Mouse (Mus musculus) G1E (cell line): ENCODE data around the gene Nlrp3. TPM values are rescaled to one million over a fixed set of nuclear protein-coding genes. Genes with fewer than 3 reads are reported as not detected.

ENCODE experiments used
- ATAC-seq: 2 replicates; pipeline ENCODE4 v1.8.0; 2016; ENCODE audit warnings: mild to moderate bottlenecking; ENCODE audit not compliant: insufficient number of reproducible peaks, poor library complexity, low FRiP score, severe bottlenecking; ENCODE audit errors: extremely low read depth
- DNase-seq: peaks from one replicate; pipeline ENCODE4 v3.0.0; 2012; ENCODE audit warnings: low spot score
- H3K27me3 ChIP-seq: 2 replicates; pipeline ENCODE4 v1.6.1; 2012; ENCODE audit warnings: mild to moderate bottlenecking, low read length, inconsistent platforms; ENCODE audit not compliant: insufficient read depth
- H3K36me3 ChIP-seq: replicated peaks from 2 replicates; pipeline ENCODE3; 2012; ENCODE audit warnings: mild to moderate bottlenecking, inconsistent platforms
- H3K4me1 ChIP-seq: 2 replicates; pipeline ENCODE4 v1.6.1; 2012; ENCODE audit warnings: low read depth, low read length, inconsistent platforms, mixed read lengths; ENCODE audit not compliant: insufficient read depth
- H3K4me3 ChIP-seq: 2 replicates; pipeline ENCODE4 v1.5.1; 2012; ENCODE audit warnings: low read depth, mild to moderate bottlenecking, inconsistent platforms, low read length, moderate library complexity, mixed read lengths
- H3K9me3 ChIP-seq: replicated peaks from 2 replicates; pipeline ENCODE4 v1.6.1; 2012; ENCODE audit warnings: inconsistent platforms
- CTCF ChIP-seq: IDR thresholded peaks from 2 replicates; pipeline ENCODE4 v1.5.1; 2012; ENCODE audit warnings: low read depth, low read length, inconsistent platforms, mixed read lengths
- GATA1 ChIP-seq: IDR thresholded peaks from 2 replicates; pipeline ENCODE4 v1.6.1; 2012; ENCODE audit warnings: borderline replicate concordance, low read length, inconsistent platforms, mixed read lengths
- GATA2 ChIP-seq: IDR thresholded peaks from 2 replicates; pipeline ENCODE4 v1.6.1; 2012; ENCODE audit warnings: low read depth, low read length, inconsistent platforms, borderline replicate concordance
- POLR2AphosphoS5 ChIP-seq: IDR thresholded peaks from 2 replicates; pipeline ENCODE4 v1.6.1; 2012; ENCODE audit warnings: low read depth, low read length, inconsistent platforms; ENCODE audit not compliant: insufficient replicate concordance
- TAL1 ChIP-seq: conservative IDR thresholded peaks from 2 replicates; pipeline ENCODE4 v1.6.1; 2012; ENCODE audit warnings: low read depth, low read length, inconsistent platforms, mixed read lengths
- polyA plus RNA-seq: library from polyadenylated mRNA; stranded (reverse); fragments of >175 nt; gene quantifications from 2 replicates; pipeline ENCODE4 v1.2.3, GENCODE M21; 2012
- total RNA-seq, 2 experiments: library from RNA; stranded (forward) in 1 of 2; stranded (reverse) in 1 of 2; fragments of 200-1000 nt in 1 of 2; fragments of >200 nt in 1 of 2; fragmentation: Nextera tagmentation in 1 of 2; gene quantifications; 2 replicates each; pipeline ENCODE4 v1.2.3; 2014 to 2017

Gene Nlrp3
- total and polyA plus RNA-seq, 3 experiments: 0.71 TPM; not detected in 2

GRCm38 (mm10) chr11:59538387-59538786 lies 3.0 kb upstream of the Nlrp3 start:
- no peak for ATAC-seq
- 0 out of 2 replicates have a peak, but pooled peaks cover 2% of the 10 kb centered on the region for H3K9me3 ChIP-seq
- H3K36me3 ChIP-seq: no peaks in the 10 kb centered on the region
- TF ChIP-seq GATA1 (no peak), GATA2 (no peak), CTCF (no peak), POLR2AphosphoS5 (no peak), TAL1 (no peak)
- no peak overlapping the region for H3K4me3 ChIP-seq
- H3K4me1 ChIP-seq: no peaks in the 10 kb centered on the region; the same call in 1 of the 2 replicates
- H3K27me3 ChIP-seq: peaks cover 11% of the 10 kb centered on the region
- DNase-seq: no peak

- ATAC-seq: no peak
- Histone ChIP-seq H3K27me3 (peaks cover 15% of the 10 kb centered on the region), H3K9me3 (0 out of 2 replicates have a peak, but pooled peaks cover 2% of the 10 kb centered on the region), H3K4me1 (no peaks in the 10 kb centered on the region; the same call in 1 of the 2 replicates), H3K4me3 (no peak overlapping the region), H3K36me3 (no peaks in the 10 kb centered on the region)
- DNase-seq: no peak
- TF ChIP-seq CTCF (no peak), POLR2AphosphoS5 (no peak)
Measured at GRCm38 (mm10) chr11:59540123-59540522, 1.2 kb upstream of the Nlrp3 start.

DNA sequence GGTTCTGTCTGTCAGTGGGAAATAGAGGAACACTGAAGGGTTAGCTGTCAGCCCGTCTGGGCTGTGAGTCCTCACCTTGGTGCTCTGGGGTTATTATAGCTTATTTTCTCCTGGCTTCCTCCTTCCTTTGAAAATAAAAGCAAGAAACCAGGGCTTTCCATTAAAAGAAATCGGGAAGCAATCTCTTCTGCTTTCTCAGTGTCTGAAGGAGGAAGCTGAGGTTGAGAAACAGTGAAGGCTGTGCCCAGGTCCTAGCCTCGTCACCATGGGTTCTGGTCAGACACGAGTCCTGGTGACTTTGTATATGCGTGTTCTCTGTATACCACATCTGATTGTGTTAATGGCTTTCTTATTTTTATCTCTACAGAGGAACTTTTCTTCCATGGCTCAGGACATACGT lies 1.1 kb downstream of the Nlrp3 start:
- ATAC-seq (no peak), DNase-seq (no peak)
- H3K4me3 ChIP-seq: no peak overlapping the region
- no peaks in the 10 kb centered on the region; the same call in 1 of the 2 replicates for H3K4me1 ChIP-seq
- H3K9me3 ChIP-seq: no peaks in the 10 kb centered on the region
- no peaks in the 10 kb centered on the region for H3K36me3 ChIP-seq
- TF ChIP-seq TAL1 (no peak), GATA1 (no peak), POLR2AphosphoS5 (no peak), CTCF (no peak), GATA2 (no peak)
- peaks cover 24% of the 10 kb centered on the region for H3K27me3 ChIP-seq

DNA sequence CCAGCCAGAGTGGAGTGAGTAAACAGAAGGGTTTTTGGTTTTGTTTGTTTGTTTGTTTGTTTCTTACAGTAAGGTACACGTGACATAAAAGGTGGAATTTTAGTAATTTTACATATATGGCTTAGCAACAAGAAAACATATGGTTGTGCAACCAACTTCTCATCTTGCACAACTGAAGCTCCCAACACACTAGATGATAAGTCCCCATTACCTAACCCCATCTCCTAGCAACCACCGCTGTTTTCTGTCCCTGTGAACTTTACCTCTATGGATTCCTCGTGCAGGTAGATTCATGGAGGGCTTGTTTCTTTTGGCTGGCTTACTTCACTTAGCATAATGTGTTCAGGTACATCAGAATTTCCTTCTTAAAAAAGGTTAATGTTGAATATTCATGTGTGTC lies 2.0 kb downstream of the Nlrp3 start:
- TF ChIP-seq CTCF (no peak), GATA1 (no peak), TAL1 (no peak), GATA2 (no peak), POLR2AphosphoS5 (no peak)
- ATAC-seq (no peak), DNase-seq (no peak)
- Histone ChIP-seq H3K9me3 (no peaks in the 10 kb centered on the region), H3K36me3 (no peaks in the 10 kb centered on the region), H3K4me1 (no peaks in the 10 kb centered on the region), H3K27me3 (peaks cover 26% of the 10 kb centered on the region), H3K4me3 (no peak overlapping the region)

- ATAC-seq: no peak
- H3K36me3 ChIP-seq: no peaks in the 10 kb centered on the region
- TF ChIP-seq GATA1 (no peak), GATA2 (no peak), CTCF (no peak), TAL1 (no peak), POLR2AphosphoS5 (no peak)
- DNase-seq: no peak
- H3K27me3 ChIP-seq: peaks cover 30% of the 10 kb centered on the region
- no peaks in the 10 kb centered on the region for H3K4me1 ChIP-seq
- no peak overlapping the region for H3K4me3 ChIP-seq
- no peaks in the 10 kb centered on the region for H3K9me3 ChIP-seq
Measured at GRCm38 (mm10) chr11:59544005-59544404, 2.6 kb downstream of the Nlrp3 start.

DNA sequence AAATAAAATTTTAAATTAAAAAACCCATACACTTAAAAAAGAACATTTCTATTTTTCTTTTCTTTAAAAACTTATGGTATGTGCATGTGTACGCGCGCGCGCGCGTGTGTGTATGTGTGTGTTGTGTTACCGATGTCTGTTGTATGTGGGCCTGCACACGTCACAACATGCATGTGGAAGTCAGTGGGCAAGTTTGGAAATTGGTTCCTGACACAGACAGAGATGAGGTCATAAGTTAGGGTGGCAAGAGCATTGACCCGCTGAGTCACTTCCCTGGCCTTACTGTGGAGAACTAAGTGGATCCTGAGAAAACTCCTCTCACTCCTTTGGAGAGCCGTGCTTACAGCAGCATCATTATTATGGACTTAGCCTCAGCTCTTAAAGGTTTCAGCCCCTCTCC lies 12.8 kb downstream of the Nlrp3 start:
- DNase-seq (no peak), ATAC-seq (no peak)
- Histone ChIP-seq H3K4me3 (no peak overlapping the region), H3K4me1 (no peaks in the 10 kb centered on the region), H3K27me3 (peaks cover 5% of the 10 kb centered on the region), H3K9me3 (no peaks in the 10 kb centered on the region), H3K36me3 (no peaks in the 10 kb centered on the region)
- TF ChIP-seq POLR2AphosphoS5 (no peak), GATA2 (no peak), TAL1 (no peak), GATA1 (no peak), CTCF (no peak)

- TF ChIP-seq POLR2AphosphoS5 (no peak), GATA2 (no peak), GATA1 (no peak), TAL1 (no peak), CTCF (no peak)
- DNase-seq: no peak
- ATAC-seq: no peak
Measured at GRCm38 (mm10) chr11:59554535-59554934, 13.2 kb downstream of the Nlrp3 start.

More at GRCm38 (mm10) chr11:59554535-59554934, 13.2 kb downstream of the Nlrp3 start:
- Histone ChIP-seq H3K36me3 (no peaks in the 10 kb centered on the region), H3K4me3 (no peak overlapping the region), H3K27me3 (peaks cover 7% of the 10 kb centered on the region), H3K9me3 (no peaks in the 10 kb centered on the region), H3K4me1 (no peaks in the 10 kb centered on the region)
